Mouse (Mus musculus) G1E (cell line): ENCODE measurements around the gene Nr2c2ap.

ENCODE experiments used
- CTCF ChIP-seq: IDR thresholded peaks from 2 replicates; pipeline ENCODE4 v1.5.1; 2012; ENCODE audit warnings: low read depth, low read length, inconsistent platforms, mixed read lengths
- GATA1 ChIP-seq: IDR thresholded peaks from 2 replicates; pipeline ENCODE4 v1.6.1; 2012; ENCODE audit warnings: borderline replicate concordance, low read length, inconsistent platforms, mixed read lengths
- GATA2 ChIP-seq: IDR thresholded peaks from 2 replicates; pipeline ENCODE4 v1.6.1; 2012; ENCODE audit warnings: low read depth, low read length, inconsistent platforms, borderline replicate concordance
- POLR2AphosphoS5 ChIP-seq: IDR thresholded peaks from 2 replicates; pipeline ENCODE4 v1.6.1; 2012; ENCODE audit warnings: low read depth, low read length, inconsistent platforms; ENCODE audit not compliant: insufficient replicate concordance
- TAL1 ChIP-seq: conservative IDR thresholded peaks from 2 replicates; pipeline ENCODE4 v1.6.1; 2012; ENCODE audit warnings: low read depth, low read length, inconsistent platforms, mixed read lengths

- TF ChIP-seq CTCF, result no peak
- TF ChIP-seq TAL1, result no peak
- no peak for TF ChIP-seq GATA2
- TF ChIP-seq GATA1, result no peak
- TF ChIP-seq POLR2AphosphoS5, result no peak
These were observed 8.3 kb upstream of the Nr2c2ap start for GRCm38 (mm10) chr8:70122863-70123262.
